Mouse (Mus musculus): ENCODE measurements around the gene Nup210l. TPM values are rescaled to one million over a fixed set of nuclear protein-coding genes. Genes with fewer than 3 reads are reported as not detected.

Nup210l gene
- polyA plus RNA-seq, 2 experiments: 0.28 TPM; not detected in 1

DNA sequence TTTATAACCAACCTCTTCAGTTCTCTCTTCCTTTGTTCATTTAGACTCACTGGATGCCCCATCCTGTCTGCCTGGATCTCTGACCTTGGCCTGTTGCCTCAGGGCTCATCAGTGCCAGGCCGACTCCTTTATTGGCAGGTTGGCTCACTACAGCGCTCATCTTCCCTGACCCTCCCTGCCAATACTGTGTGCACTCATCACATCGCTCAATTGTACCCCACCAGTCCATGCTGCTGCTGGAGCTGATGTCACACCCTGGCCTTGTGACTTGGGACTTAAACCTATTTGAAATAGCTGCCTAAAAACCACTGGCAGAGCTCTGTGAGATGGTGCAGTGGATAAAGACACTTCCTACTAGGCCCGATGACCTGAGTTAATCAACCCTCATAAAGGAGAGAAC, 36.1 kb upstream of the Nup210l start:
- H3K36me3 ChIP-seq (replicated peaks; ENCODE audit: control insufficient read depth, insufficient read depth, low read depth): no peaks in the 10 kb centered on the region
- no peak overlapping the region for H3K4me2 ChIP-seq (ENCODE audit: low read depth)
- no peak for TF ChIP-seq CTCF (IDR thresholded peaks at IDR 0.05; ENCODE audit: low read depth)
- TF ChIP-seq EP300 (IDR thresholded peaks at IDR 0.05; ENCODE audit: low read depth): no peak
- WGBS (ENCODE audit: insufficient replicate concordance): 78% methylated on average over 4 of the region's 4 CpGs
- ATAC-seq (ENCODE audit: insufficient read depth) (no peak), DNase-seq (ENCODE audit: low read depth in 3 of 3, low spot score in 3 of 3) (no peak)
- no peaks in the 10 kb centered on the region for H3K4me1 ChIP-seq (replicated peaks; ENCODE audit: control insufficient read depth in 2 of 2, insufficient read depth in 2 of 2, low read length in 1 of 2)
- H3K27ac ChIP-seq: no peak overlapping the region
- no peak overlapping the region for H3K4me3 ChIP-seq (ENCODE audit: insufficient read depth in 1 of 2, low read depth in 2 of 2, low read length in 2 of 2)
- no peaks in the 10 kb centered on the region for H3K27me3 ChIP-seq (ENCODE audit: control insufficient read depth, insufficient read depth, low read length)
- H3K9ac ChIP-seq (replicated peaks): no peak overlapping the region
- no peaks in the 10 kb centered on the region for H3K9me3 ChIP-seq (ENCODE audit: control insufficient read depth, low read length)

DNA sequence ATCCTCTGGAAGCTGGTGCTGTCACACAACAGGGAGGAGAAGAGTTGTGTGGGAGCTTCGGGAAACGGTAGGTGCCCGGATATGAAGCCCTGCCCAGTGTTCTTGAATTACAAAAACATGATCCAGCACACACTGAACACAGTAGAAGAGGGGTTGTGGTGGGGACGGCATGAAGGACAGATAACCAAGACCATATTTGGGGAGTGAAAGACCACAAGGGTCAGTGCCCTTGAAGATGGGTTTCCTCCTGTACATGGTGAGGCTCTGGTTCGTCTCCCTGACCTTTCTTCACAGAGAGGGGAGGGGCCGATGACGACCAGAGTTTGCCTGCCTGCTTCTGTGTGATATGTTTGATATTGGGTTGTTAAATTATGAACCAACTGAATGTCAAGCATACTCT, 34.2 kb upstream of the Nup210l start:
- no peak overlapping the region for H3K27ac ChIP-seq
- H3K9ac ChIP-seq (replicated peaks): no peak overlapping the region
- TF ChIP-seq CTCF (IDR thresholded peaks at IDR 0.05; ENCODE audit: low read depth): no peak
- TF ChIP-seq EP300 (IDR thresholded peaks at IDR 0.05; ENCODE audit: low read depth): no peak
- H3K4me1 ChIP-seq (replicated peaks; ENCODE audit: control insufficient read depth in 2 of 2, insufficient read depth in 2 of 2, low read length in 1 of 2): no peaks in the 10 kb centered on the region
- no peaks in the 10 kb centered on the region for H3K36me3 ChIP-seq (replicated peaks; ENCODE audit: control insufficient read depth, insufficient read depth, low read depth)
- 47% methylated on average over 7 of the region's 7 CpGs for WGBS (ENCODE audit: insufficient replicate concordance)
- ATAC-seq (ENCODE audit: insufficient read depth) (no peak), DNase-seq (ENCODE audit: low read depth in 3 of 3, low spot score in 3 of 3) (no peak)
- no peaks in the 10 kb centered on the region for H3K27me3 ChIP-seq (ENCODE audit: control insufficient read depth, insufficient read depth, low read length)
- no peak overlapping the region for H3K4me3 ChIP-seq (ENCODE audit: insufficient read depth in 1 of 2, low read depth in 2 of 2, low read length in 2 of 2)
- no peaks in the 10 kb centered on the region for H3K9me3 ChIP-seq (ENCODE audit: control insufficient read depth, low read length)
- no peak overlapping the region for H3K4me2 ChIP-seq (ENCODE audit: low read depth)

DNA sequence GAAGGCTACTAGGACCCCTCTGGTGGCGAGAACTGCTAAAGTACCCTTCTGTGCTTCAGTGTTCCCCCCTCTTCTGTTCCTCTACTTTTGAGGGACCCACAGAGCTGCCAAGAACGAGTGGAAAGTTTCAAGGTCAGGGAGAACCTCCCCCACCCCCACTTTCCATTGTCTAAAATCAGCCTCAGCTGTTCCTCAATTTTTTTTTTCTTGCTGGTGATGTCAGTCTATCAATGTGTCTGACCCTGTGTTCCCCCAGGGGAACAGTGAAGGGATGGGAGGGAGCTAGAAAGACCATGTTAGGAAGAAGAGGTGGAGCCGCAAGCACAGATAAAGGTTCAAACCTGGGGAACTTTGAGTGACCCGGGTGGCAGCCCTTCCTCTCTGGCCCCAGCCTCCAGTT, 31.6 kb upstream of the Nup210l start, which contains the start of gene Tpm3:
Gene Tpm3 (plus strand): TSS at position 356 of the 400 bp plus-strand sequence.
- no peak within 1 kb of the TSS for H3K4me2 ChIP-seq (ENCODE audit: low read depth)
- H3K4me1 ChIP-seq (replicated peaks; ENCODE audit: control insufficient read depth in 2 of 2, insufficient read depth in 2 of 2, low read length in 1 of 2): no peaks in the 10 kb centered on the region
- TF ChIP-seq EP300 (IDR thresholded peaks at IDR 0.05; ENCODE audit: low read depth) (no peak), CTCF (IDR thresholded peaks at IDR 0.05; ENCODE audit: low read depth) (no peak)
- DNase-seq (ENCODE audit: low read depth in 3 of 3, low spot score in 3 of 3): no peak
- no peaks in the 10 kb centered on the region for H3K27me3 ChIP-seq (ENCODE audit: control insufficient read depth, insufficient read depth, low read length)
- ATAC-seq (ENCODE audit: insufficient read depth): no peak
- no peak within 1 kb of the TSS for H3K9ac ChIP-seq (replicated peaks)
- no peak within 1 kb of the TSS for H3K4me3 ChIP-seq (ENCODE audit: insufficient read depth in 1 of 2, low read depth in 2 of 2, low read length in 2 of 2)
- H3K36me3 ChIP-seq (replicated peaks; ENCODE audit: control insufficient read depth, insufficient read depth, low read depth): no peaks in the 10 kb centered on the region
- no peaks in the 10 kb centered on the region for H3K9me3 ChIP-seq (ENCODE audit: control insufficient read depth, low read length)
- 39% methylated on average over 4 of the region's 4 CpGs for WGBS (ENCODE audit: insufficient replicate concordance)
- no peak within 1 kb of the TSS for H3K27ac ChIP-seq

DNA sequence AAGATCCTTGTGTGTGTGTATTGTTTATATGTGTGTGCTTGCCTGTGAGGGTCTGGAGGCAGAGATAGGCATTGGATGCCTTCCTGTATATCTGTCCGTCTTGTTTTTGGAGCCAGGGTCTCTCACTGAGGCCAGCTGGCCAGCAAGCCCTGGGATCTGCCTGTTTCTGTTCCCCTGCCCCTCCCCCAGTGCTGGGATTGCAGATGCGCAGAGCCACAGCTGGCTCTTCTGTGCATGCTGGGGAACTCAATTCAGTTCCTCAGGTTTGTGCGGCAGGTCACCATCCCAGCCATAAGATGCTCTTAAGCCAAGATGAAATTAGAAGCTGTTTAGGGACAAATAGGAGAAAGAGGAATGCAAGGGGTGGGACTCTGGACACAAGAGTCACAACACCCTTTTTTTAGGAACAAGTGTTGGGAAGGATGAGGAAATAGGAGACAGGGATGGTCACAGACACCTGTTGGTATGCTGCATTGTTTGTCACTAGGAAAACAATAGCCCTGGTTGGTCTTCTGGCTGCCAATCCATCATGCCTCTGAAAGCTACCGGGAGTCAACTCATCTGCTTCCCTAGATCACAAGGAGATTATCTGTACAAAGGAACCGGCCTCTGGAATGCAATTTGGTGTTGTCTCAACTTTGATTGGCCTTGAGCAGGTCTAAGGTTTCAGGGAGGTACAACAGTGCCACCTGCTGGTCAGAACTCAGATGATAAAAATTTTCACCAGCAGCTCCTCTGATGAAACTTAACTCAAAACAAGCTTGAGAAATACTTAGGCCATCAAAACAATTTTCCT, 26.8 kb upstream of the Nup210l start:
- Histone ChIP-seq H3K27ac (no peak overlapping the region), H3K27me3 (ENCODE audit: control insufficient read depth, insufficient read depth, low read length) (no peaks in the 10 kb centered on the region), H3K4me2 (ENCODE audit: low read depth) (no peak overlapping the region), H3K9ac (replicated peaks) (no peak overlapping the region), H3K9me3 (ENCODE audit: control insufficient read depth, low read length) (no peaks in the 10 kb centered on the region), H3K4me1 (replicated peaks; ENCODE audit: control insufficient read depth in 2 of 2, insufficient read depth in 2 of 2, low read length in 1 of 2) (peaks cover 18 to 19% of the 10 kb centered on the region in 2 experiments), H3K4me3 (ENCODE audit: insufficient read depth in 1 of 2, low read depth in 2 of 2, low read length in 2 of 2) (no peak overlapping the region), H3K36me3 (replicated peaks; ENCODE audit: control insufficient read depth, insufficient read depth, low read depth) (no peaks in the 10 kb centered on the region)
- DNase-seq (ENCODE audit: low read depth in 3 of 3, low spot score in 3 of 3): peak; percentile 63 to 70 (median 66)
- 29% methylated on average over 5 of the region's 5 CpGs for WGBS (ENCODE audit: insufficient replicate concordance)
- peak; percentile 86 for TF ChIP-seq CTCF (IDR thresholded peaks at IDR 0.05; ENCODE audit: low read depth)
- no peak for TF ChIP-seq EP300 (IDR thresholded peaks at IDR 0.05; ENCODE audit: low read depth)
- ATAC-seq (ENCODE audit: insufficient read depth): no peak

DNA sequence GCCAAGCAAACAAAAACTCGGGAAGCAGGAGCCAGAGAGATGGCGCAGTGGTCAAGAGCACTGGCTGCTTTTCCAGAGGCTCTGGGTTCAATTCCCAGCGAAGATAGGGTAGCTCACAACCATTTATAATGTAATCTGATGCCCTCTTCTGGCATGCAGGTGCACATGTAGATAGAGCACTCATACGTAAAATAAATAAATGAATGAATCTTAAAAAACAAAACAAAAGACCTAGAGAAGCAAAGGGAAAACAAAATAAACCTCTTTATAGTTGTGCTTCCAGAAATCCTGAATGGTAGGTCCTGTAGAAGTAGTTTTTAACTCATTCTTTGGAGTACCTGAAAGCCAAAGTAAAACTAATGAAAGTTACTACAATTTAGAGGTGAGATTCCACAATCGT, 25.7 kb upstream of the Nup210l start:
- Histone ChIP-seq H3K36me3 (replicated peaks; ENCODE audit: control insufficient read depth, insufficient read depth, low read depth) (no peaks in the 10 kb centered on the region), H3K27ac (no peak overlapping the region), H3K4me3 (ENCODE audit: insufficient read depth in 1 of 2, low read depth in 2 of 2, low read length in 2 of 2) (no peak overlapping the region), H3K4me1 (replicated peaks; ENCODE audit: control insufficient read depth in 2 of 2, insufficient read depth in 2 of 2, low read length in 1 of 2) (peaks cover 18 to 28% of the 10 kb centered on the region in 2 experiments), H3K9me3 (ENCODE audit: control insufficient read depth, low read length) (no peaks in the 10 kb centered on the region), H3K4me2 (ENCODE audit: low read depth) (no peak overlapping the region), H3K9ac (replicated peaks) (no peak overlapping the region), H3K27me3 (ENCODE audit: control insufficient read depth, insufficient read depth, low read length) (no peaks in the 10 kb centered on the region)
- TF ChIP-seq CTCF (IDR thresholded peaks at IDR 0.05; ENCODE audit: low read depth): no peak
- TF ChIP-seq EP300 (IDR thresholded peaks at IDR 0.05; ENCODE audit: low read depth): no peak
- WGBS (ENCODE audit: insufficient replicate concordance): 40% methylated on average over 5 of the region's 5 CpGs
- DNase-seq (ENCODE audit: low read depth in 3 of 3, low spot score in 3 of 3) (no peak), ATAC-seq (ENCODE audit: insufficient read depth) (no peak)
